Mouse (Mus musculus) heart, embryonic 14.5 days (tissue): ENCODE results near the gene Msh5. TPM values are rescaled to one million over a fixed set of nuclear protein-coding genes. Genes with fewer than 3 reads are reported as not detected.
"Not testable (repeated sequence)": the region's sequence is repeated elsewhere in the genome, so short reads cannot be mapped to it uniquely, and the experiment has no call there.

ENCODE experiments used
- ATAC-seq: fragments of 200-750 bp; cut with Nextera tagmentation; 2 replicates; pipeline ENCODE4 v1.8.0; 2017; ENCODE audit warnings: low read depth, moderate TSS enrichment; ENCODE audit not compliant: insufficient number of reproducible peaks, insufficient read depth, low FRiP score
- H3K27ac ChIP-seq, 2 experiments: fragments of 200-500 bp in 1 of 2; fragments of 300-500 bp in 1 of 2; sonication (generic) in 1 of 2; replicated peaks in 1 of 2; 2 replicates each; pipeline ENCODE4 v1.5.1; 2012 to 2014; ENCODE audit warnings: low read depth in 2 of 2, low read length in 2 of 2, control low read depth in 1 of 2, mild to moderate bottlenecking in 1 of 2, mixed read lengths in 1 of 2; ENCODE audit not compliant: control insufficient read depth in 1 of 2, insufficient read depth in 1 of 2
- H3K27me3 ChIP-seq: fragments of 300-500 bp; sonication (generic); 2 replicates; pipeline ENCODE4 v1.6.1; 2014; ENCODE audit warnings: mild to moderate bottlenecking, low read length, control low read depth; ENCODE audit not compliant: control insufficient read depth, insufficient read depth
- H3K36me3 ChIP-seq: fragments of 300-500 bp; sonication (generic); 2 replicates; pipeline ENCODE4 v1.6.1; 2014; ENCODE audit warnings: mild to moderate bottlenecking, control low read depth, low read length, mixed read lengths; ENCODE audit not compliant: control insufficient read depth, insufficient read depth
- H3K4me1 ChIP-seq, 2 experiments: fragments of 200-500 bp in 1 of 2; fragments of 300-500 bp in 1 of 2; sonication (generic) in 1 of 2; 2 replicates each; pipeline ENCODE4 v1.6.1; 2012 to 2014; ENCODE audit warnings: low read length in 2 of 2, control low read depth in 1 of 2, mixed read lengths in 1 of 2; ENCODE audit not compliant: control insufficient read depth in 2 of 2, insufficient read depth in 2 of 2
- H3K4me2 ChIP-seq: fragments of 300-500 bp; sonication (generic); 2 replicates; pipeline ENCODE4 v1.6.1; 2014; ENCODE audit warnings: mild to moderate bottlenecking, low read length
- H3K4me3 ChIP-seq, 2 experiments: fragments of 200-500 bp in 1 of 2; fragments of 300-500 bp in 1 of 2; sonication (generic) in 1 of 2; 2 replicates each; pipeline ENCODE4 v1.5.1; 2012 to 2014; ENCODE audit warnings: low read length in 2 of 2, mild to moderate bottlenecking in 2 of 2, control low read depth in 1 of 2, low read depth in 1 of 2, moderate library complexity in 1 of 2; ENCODE audit not compliant: control insufficient read depth in 1 of 2, insufficient read depth in 1 of 2
- H3K9ac ChIP-seq: fragments of 300-500 bp; sonication (generic); 2 replicates; pipeline ENCODE4 v1.6.1; 2014; ENCODE audit warnings: mild to moderate bottlenecking, low read length
- H3K9me3 ChIP-seq: fragments of 300-500 bp; sonication (generic); 2 replicates; pipeline ENCODE4 v1.6.1; 2016; ENCODE audit warnings: low read length, control low read depth; ENCODE audit not compliant: control insufficient read depth
- WGBS: fragments of 180-500 bp; shearing (Covaris S2); extraction: QIAGEN DNeasy Blood & Tissue Kit; methylation state at CpG from one replicate; pipeline ENCODE4 v1.1.7; 2014; 5-methylcytosine and 5-hydroxymethylcytosine counted together
- polyA plus RNA-seq: library from polyadenylated mRNA; unstranded; fragments of >200 nt; fragmentation: Nextera tagmentation; extraction: Ambion mirVana; gene quantifications from 2 replicates; pipeline ENCODE4 v1.2.1, GENCODE M21; 2014

The Msh5 gene
- polyA plus RNA-seq, 1 experiment from 2014 or later, result 2.6 TPM

DNA sequence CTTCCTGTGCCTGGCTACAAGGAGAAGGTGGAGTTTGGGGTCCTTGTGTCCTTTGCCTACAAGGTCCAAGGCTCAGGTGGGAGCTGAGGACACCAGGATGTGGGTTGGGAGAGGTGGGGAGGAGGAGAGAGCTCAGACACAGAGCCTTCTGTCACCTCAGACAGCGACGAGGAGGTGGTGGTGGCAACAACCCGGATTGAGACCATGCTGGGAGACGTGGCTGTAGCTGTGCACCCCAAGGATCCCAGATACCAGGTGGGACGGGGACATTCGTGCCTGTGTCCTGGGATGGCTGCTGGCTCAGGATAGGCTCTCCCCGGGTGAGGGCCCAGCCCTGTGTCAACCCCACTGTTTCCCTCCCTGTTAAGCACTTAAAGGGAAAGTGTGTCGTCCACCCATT, 35.1 kb downstream of the Msh5 start:
- H3K36me3 ChIP-seq, result peaks cover 94% of the 10 kb centered on the region
- no peaks in the 10 kb centered on the region for H3K9me3 ChIP-seq
- H3K4me2 ChIP-seq, result no peak overlapping the region
- H3K4me3 ChIP-seq, result no peak overlapping the region
- H3K4me1 ChIP-seq, result peaks cover 5 to 6% of the 10 kb centered on the region in 2 experiments
- no peak for ATAC-seq
- no peak overlapping the region for H3K27ac ChIP-seq
- H3K9ac ChIP-seq, result no peak overlapping the region
- H3K27me3 ChIP-seq, result no peaks in the 10 kb centered on the region
- 85% methylated on average over 8 of the region's 8 CpGs for WGBS

DNA sequence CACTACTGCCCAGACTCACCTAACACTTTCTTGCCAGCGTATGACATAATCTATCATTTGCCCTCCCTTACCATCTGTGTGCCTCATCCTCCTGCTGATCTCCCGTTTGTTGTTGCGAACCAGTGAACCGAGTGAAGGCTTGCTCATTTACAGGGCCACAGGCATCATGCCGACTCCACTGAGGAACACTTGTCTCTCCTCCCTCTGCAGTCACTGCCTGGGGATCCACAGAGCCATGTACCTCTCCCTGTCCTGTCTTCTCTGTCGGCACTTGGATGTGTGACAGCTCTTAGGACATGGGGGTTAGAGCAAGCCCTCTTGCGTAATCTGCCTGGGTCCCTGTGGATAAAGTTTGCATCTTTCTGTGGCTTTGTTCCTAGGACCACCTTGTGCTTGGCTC, 37.0 kb downstream of the Msh5 start:
- WGBS, result 88% methylated on average over 7 of the region's 7 CpGs
- Histone ChIP-seq H3K27me3 (no peaks in the 10 kb centered on the region), H3K4me2 (no peak overlapping the region), H3K9me3 (no peaks in the 10 kb centered on the region), H3K36me3 (peaks cover 96% of the 10 kb centered on the region), H3K4me3 (no peak overlapping the region), H3K27ac (no peak overlapping the region), H3K9ac (no peak overlapping the region), H3K4me1 (no peaks in the 10 kb centered on the region)
- ATAC-seq, result no peak

DNA sequence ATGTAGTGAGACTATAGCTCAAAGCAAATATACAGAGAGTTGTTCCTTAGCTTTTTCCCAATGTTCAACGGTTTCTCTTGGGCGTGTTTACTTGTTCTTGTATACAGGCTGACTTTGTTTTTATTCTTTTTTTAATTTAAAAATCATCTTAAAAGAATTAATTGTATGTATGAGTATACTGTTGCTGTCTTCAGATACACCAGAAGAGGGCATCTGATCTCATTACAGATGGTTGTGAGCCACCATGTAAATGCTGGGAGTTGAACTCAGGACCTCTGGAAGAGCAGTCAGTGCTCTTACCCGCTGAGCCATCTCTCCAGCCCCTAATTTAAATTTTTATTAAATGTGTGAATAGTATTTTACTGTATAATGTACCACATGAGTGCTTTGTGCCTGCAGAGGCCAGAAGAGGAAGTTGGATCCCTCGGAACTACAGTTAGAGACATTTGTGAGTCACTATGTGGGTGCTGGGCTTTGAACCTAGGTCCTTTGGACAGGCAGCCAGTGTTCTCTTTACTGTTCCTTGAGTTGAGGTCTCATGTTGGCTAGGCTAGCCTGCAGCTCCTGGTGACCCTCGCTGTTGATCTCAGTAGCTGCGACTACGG, 39.1 kb downstream of the Msh5 start:
- H3K27me3 ChIP-seq, result no peaks in the 10 kb centered on the region
- no peaks in the 10 kb centered on the region for H3K9me3 ChIP-seq
- H3K4me3 ChIP-seq, result no peak overlapping the region
- WGBS, result 96% methylated on average over 7 of the region's 7 CpGs
- ATAC-seq, result no peak
- H3K36me3 ChIP-seq, result peaks cover 86% of the 10 kb centered on the region
- H3K9ac ChIP-seq, result no peak overlapping the region
- no peak overlapping the region for H3K4me2 ChIP-seq
- peaks cover 2 to 10% of the 10 kb centered on the region in 2 experiments for H3K4me1 ChIP-seq
- no peak overlapping the region for H3K27ac ChIP-seq

DNA sequence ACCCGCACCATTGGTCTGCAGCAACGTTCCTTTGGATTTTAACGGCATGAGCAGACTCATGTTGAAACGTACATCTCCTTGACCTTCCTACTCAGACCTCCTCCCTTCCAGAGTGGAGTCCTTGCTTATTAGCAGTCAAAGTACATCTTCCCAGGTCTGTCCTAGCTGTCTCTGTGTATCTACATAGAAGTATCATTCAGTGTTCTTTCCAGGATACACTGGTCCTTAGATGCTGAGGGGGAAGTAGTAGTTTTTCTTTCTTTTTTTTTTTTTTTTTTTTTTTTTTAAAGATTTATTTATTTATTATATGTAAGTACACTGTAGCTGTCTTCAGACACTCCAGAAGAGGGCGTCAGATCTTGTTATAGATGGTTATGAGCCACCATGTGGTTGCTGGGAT, 40.6 kb downstream of the Msh5 start:
- peaks cover 7 to 18% of the 10 kb centered on the region in 2 experiments for H3K4me1 ChIP-seq
- ATAC-seq, H3K4me2 ChIP-seq, H3K4me3 ChIP-seq, H3K9me3 ChIP-seq, H3K9ac ChIP-seq, H3K27me3 ChIP-seq, H3K27ac ChIP-seq: not testable (repeated sequence)
- 93% methylated on average over 4 of the region's 5 CpGs for WGBS
- peaks cover 71% of the 10 kb centered on the region for H3K36me3 ChIP-seq

DNA sequence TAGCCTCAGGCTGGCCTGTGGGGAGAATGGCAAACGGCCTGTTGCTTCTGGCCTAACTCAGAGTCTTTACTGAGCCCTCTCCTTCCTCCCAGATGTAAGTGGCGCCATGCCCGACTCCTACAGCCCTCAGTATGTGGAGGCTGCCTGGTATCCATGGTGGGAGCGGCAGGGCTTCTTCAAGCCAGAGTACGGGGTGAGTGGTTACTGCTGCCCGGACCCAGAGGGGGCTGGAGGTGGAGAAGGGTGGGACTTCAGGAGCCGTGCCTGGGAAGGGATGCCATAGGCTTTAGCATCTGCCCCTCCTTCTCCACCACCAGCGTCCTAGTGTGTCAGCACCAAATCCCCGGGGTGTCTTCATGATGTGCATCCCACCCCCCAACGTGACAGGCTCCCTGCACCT, 41.4 kb downstream of the Msh5 start:
- H3K36me3 ChIP-seq, result peaks cover 63% of the 10 kb centered on the region
- ATAC-seq, result no peak
- peaks cover 7 to 18% of the 10 kb centered on the region in 2 experiments for H3K4me1 ChIP-seq
- no peak overlapping the region for H3K4me2 ChIP-seq
- H3K27ac ChIP-seq, result no peak overlapping the region
- no peaks in the 10 kb centered on the region for H3K9me3 ChIP-seq
- no peak overlapping the region for H3K9ac ChIP-seq
- no peak overlapping the region for H3K4me3 ChIP-seq
- H3K27me3 ChIP-seq, result no peaks in the 10 kb centered on the region
- WGBS, result 86% methylated on average over 10 of the region's 10 CpGs

DNA sequence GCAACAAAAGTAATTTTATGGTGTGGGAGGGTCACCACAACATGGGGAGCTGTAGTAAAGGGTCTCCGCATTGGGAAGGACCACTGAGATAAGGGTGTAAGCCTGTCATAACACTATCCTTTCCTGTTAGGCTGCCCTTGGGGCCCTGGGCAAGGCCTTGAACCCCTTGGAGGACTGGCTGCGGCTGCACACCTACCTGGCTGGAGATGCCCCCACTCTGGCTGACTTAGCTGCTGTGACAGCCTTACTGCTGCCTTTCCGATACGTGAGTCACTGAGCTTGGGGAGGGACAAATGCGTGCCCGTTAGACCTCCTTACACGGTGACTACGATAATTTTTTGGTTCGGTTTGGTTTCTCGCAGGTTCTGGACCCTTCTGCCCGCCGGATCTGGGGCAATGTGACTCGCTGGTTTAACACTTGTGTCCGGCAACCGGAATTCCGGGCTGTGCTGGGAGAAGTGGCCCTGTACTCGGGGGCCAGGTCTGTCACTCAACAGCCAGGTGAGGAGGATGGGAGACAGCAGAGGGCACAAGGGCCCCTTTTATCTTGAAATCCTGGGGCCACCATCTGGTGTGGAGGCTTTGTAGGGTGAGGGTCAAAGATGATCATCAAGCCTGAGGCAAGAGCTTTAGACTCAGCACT, 42.3 kb downstream of the Msh5 start:
- Histone ChIP-seq H3K9ac (no peak overlapping the region), H3K27ac (no peak overlapping the region), H3K27me3 (no peaks in the 10 kb centered on the region), H3K9me3 (no peaks in the 10 kb centered on the region), H3K4me3 (no peak overlapping the region), H3K4me2 (no peak overlapping the region), H3K4me1 (peaks cover 14 to 28% of the 10 kb centered on the region in 2 experiments), H3K36me3 (peaks cover 53% of the 10 kb centered on the region)
- 93% methylated on average over 17 of the region's 17 CpGs for WGBS
- ATAC-seq, result no peak

DNA sequence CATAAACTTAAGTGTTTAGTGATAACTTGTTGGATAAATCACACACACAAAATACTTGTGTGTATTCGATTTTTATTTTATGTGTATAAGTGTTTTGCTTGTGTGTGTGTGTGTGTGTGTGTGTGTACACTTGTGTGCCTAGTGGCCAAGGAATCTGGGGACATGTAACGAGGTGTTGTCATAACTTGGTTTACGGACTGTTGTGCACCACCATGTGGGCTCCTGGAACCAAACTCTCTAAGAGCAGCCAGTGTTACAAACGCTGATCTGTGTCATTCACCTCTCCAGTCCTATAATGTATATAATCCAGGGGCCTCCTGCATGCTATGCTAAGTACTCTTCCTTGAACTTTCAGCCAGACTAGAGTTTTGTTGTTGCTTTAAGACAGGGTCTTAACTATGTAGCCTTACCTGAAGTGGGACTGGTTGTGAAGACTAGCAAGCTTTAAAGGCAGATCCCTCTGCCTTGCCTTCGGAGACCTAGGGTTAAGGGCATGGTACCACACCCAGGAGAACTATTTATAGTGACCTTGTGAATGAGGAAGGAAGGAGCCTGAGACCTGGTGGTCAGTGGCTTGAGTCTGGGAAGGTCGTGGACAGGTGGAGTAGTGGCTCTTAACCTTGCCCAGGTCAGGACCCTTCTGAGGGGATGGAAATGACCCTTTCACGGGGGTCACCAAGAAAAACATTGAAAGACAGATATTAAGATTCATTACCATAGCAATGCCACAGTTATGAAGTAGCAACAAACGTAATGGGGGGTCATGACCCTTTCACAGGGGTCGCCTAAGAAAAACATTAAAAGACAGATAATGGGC, 43.3 kb downstream of the Msh5 start:
- Histone ChIP-seq H3K27ac (no peak overlapping the region), H3K4me3 (peak overlapping the region in 1 of 2 experiments; percentile 74; a peak in 1 of 4 replicates), H3K9ac (peak overlapping the region; percentile 93; the same call in 1 of the 2 replicates), H3K9me3 (no peaks in the 10 kb centered on the region), H3K36me3 (peaks cover 52% of the 10 kb centered on the region), H3K27me3 (no peaks in the 10 kb centered on the region), H3K4me2 (peak overlapping the region; percentile 98), H3K4me1 (peaks cover 14 to 35% of the 10 kb centered on the region in 2 experiments)
- ATAC-seq, result no peak
- WGBS, result 56% methylated on average over 9 of the region's 9 CpGs
